Mouse (Mus musculus): ENCODE measurements around the gene Bbx.

The Bbx gene

DNA sequence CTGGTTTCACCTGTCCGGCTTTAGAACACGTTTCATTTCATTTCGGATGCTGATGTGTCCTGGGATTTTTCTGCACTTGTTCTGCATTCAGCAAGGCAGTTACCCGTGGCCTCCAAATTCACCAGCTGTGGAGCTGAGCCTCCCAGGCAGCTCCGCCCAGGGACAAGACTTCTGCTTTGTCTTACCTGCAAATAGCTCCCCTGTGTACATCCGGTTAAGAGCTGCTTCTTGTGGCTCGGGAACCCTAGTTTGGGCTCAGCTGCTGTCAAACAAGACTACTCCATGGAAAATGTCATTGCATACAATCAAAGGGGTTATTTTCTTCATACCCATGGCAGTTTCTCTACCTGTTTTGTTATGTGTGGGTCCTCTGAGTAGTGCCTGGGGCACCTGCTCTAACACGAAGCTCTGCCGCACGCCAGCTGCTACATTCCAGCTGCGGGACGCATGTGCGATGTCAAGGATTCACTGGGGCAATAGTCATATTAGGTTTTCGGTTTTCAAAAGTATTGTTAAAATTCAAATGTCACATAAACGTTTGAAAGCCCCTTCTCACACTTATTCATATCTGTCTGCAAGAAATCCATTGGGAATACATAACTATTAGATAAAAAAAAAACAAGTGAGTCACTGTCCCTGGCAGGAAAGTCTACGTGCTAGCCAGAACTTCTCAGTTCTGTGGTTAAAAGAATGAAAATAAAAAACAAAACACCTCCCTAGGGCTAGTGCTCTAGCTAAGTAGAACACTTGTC, 264.8 kb downstream of the Bbx start:
- no peak for DNase-seq (ENCODE audit: low spot score in 2 of 2)

DNA sequence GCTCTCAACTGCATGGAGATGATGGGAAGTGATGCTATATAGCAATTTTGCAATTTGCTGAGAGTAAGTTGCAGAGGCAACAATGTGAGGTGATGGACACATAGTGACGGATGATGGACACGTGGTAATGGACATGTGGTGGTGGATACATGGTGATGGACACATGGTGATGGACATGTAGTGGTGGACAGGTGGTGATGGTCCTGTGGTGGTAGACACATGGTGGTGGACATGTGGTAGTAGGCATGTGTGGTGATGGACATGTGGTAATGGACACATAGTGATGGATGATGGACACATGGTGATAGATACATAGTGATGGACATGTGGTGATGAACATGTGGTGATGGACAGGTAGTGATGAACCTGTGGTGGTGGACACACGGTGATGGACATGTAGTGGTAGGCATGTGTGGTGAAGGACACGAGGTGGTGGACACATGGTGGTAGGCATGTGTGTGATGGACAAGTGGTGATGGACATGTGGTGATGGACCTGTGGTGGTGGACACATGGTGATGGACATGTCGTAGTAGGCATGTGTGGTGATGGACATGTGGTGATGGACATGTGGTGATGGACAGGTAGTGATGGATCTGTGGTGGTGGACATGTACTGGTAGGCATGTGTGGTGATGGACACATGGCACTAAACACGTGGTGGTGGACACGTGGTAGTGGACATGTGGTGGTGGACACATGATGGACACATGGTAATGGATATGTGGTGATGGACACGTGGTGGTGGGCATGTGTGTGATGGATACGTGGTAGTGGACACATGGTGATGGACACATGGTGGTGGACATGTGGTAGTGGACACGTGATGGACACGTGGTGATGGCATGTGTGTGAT, 271.5 kb downstream of the Bbx start:
- DNase-seq (ENCODE audit: low spot score in 2 of 2): no peak

DNA sequence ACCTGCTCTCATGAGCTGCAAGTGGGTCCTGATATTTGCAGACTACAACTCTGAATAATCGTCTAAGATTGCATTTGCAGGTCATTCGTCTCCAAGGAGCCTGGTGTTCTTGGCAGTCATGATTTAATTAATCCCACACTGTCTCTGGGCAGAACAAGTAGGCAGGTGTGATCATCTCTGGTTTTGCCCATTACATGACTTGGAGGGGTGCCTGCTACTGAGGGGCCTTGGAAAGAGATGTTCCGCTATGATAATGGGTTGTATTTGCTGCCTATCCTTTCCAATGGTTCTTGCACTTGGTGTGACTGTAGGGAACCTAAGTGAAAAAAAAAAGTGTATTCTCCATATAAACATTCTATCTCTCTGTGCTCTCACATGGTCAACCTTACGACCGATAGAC, 273.6 kb downstream of the Bbx start:
- DNase-seq (ENCODE audit: low spot score in 2 of 2): no peak

DNA sequence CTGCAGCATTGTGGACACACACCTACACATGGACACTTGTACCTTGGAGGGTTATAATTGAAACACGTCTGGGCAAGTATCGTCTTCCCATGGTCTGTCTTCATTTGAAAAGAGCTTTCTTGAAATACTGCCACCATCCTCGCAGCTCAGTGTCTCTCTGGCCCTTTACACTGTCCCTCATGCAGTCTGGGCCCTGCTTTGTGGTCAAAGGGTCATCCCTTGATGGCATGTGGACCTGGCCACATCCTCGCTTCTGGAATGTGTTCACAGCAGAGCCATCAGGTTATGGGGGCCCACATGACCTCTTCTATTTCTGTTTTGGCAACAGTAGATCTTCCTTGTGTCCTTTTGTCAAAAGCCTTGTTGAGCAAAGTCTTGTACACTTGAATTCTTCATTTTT, 282.6 kb downstream of the Bbx start:
- no peak for DNase-seq (ENCODE audit: low spot score in 2 of 2)

DNA sequence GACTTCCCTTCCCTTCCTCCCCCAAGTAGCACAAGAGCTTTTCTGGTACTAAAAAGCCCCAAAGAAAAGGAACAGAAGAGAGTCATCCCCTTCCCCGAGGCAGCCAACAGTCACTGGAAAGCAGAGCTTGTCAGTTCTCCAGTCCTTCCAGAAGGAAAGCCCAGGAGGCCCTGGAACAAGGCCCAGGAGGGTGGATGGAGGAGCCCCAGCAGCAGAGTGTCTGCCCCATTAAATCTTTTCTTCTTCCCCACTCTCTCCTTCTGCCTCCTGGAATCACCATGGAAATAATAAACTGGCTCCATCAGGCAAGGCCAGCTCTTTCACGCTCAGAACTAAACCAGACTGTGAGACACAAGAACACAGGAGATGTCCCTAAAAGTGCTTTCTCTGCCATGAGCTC, 284.3 kb downstream of the Bbx start:
- DNase-seq (ENCODE audit: low spot score in 2 of 2): no peak
